Mouse (Mus musculus): ENCODE data around the gene Ddx47.

DNA sequence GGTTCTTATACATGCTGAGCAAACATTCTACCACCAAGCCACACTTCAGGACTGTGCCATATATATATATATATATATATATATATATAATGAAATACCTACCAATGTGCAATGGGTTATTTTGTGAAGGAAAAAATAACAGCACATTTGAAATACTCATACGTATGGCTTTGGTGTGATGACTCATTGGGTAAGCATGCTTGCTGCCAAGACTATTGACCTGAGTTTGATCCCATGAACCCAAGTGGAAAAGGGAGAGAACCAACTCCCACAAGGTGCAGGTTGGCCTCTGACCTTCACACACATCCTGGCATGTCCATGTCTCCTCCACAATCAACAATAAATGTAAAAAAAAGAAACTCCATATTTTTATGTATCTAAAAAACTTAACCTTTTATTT lies 43.1 kb upstream of the Ddx47 start:
- TF ChIP-seq POLR2A (IDR thresholded peaks at IDR 0.05; ENCODE audit: extremely low read depth, insufficient read depth, low read length), result no peak
- TF ChIP-seq CTCF (IDR thresholded peaks at IDR 0.05; ENCODE audit: extremely low read depth, insufficient read depth, low read length), result no peak
